Mouse (Mus musculus) forebrain, embryonic 14.5 days (tissue): ENCODE data around the gene Col15a1. TPM values are rescaled to one million over a fixed set of nuclear protein-coding genes. Genes with fewer than 3 reads are reported as not detected.

ENCODE experiments used
- ATAC-seq: fragments of 200-750 bp; cut with Nextera tagmentation; 2 replicates; pipeline ENCODE4 v1.8.0; 2017; ENCODE audit warnings: mild to moderate bottlenecking, moderate library complexity
- DNase-seq: peaks from one replicate; pipeline ENCODE4 v3.0.0-alpha.2; 2015; ENCODE audit warnings: low spot score
- H3K27ac ChIP-seq: fragments of 300-500 bp; sonication (generic); 2 replicates; pipeline ENCODE4 v1.5.1; 2014; ENCODE audit warnings: low read depth, mild to moderate bottlenecking, control low read depth, low read length, moderate library complexity
- H3K27me3 ChIP-seq: fragments of 300-500 bp; sonication (generic); replicated peaks from 2 replicates; pipeline ENCODE4 v1.6.1; 2014; ENCODE audit warnings: low read length, control low read depth, mixed read lengths; ENCODE audit not compliant: control insufficient read depth, insufficient read depth
- H3K36me3 ChIP-seq: fragments of 300-500 bp; sonication (generic); 2 replicates; pipeline ENCODE4 v1.6.1; 2014; ENCODE audit warnings: low read length, control low read depth; ENCODE audit not compliant: control insufficient read depth, insufficient read depth
- H3K4me1 ChIP-seq: fragments of 300-500 bp; sonication (generic); 2 replicates; pipeline ENCODE4 v1.6.1; 2014; ENCODE audit warnings: antibody characterized with exemption, low read length, control low read depth; ENCODE audit not compliant: control insufficient read depth, insufficient read depth
- H3K4me2 ChIP-seq: fragments of 300-500 bp; sonication (generic); 2 replicates; pipeline ENCODE4 v1.6.1; 2014; ENCODE audit warnings: mild to moderate bottlenecking, control low read depth, low read length
- H3K4me3 ChIP-seq: fragments of 300-500 bp; sonication (generic); 2 replicates; pipeline ENCODE4 v1.5.1; 2014; ENCODE audit warnings: low read depth, low read length, control low read depth
- H3K9ac ChIP-seq: fragments of 300-500 bp; sonication (generic); 2 replicates; pipeline ENCODE4 v1.6.1; 2014; ENCODE audit warnings: mild to moderate bottlenecking, low read length, control low read depth, moderate library complexity
- H3K9me3 ChIP-seq: fragments of 300-500 bp; sonication (generic); replicated peaks from 2 replicates; pipeline ENCODE4 v1.6.1; 2016; ENCODE audit warnings: low read length, control low read depth, mixed read lengths; ENCODE audit not compliant: control insufficient read depth
- WGBS: fragments of 180-500 bp; shearing (Covaris S2); extraction: QIAGEN DNeasy Blood & Tissue Kit; methylation state at CpG from one replicate; pipeline ENCODE4 v1.1.7; 2014; 5-methylcytosine and 5-hydroxymethylcytosine counted together
- polyA plus RNA-seq: library from polyadenylated mRNA; unstranded; fragments of >200 nt; fragmentation: Nextera tagmentation; extraction: Ambion mirVana; gene quantifications from 2 replicates; pipeline ENCODE4 v1.2.1, GENCODE M21; 2014

Gene Col15a1
- polyA plus RNA-seq, 1 experiment from 2014 or later = 1.9 TPM

- 1% methylated on average over 32 of the region's 32 CpGs for WGBS
These were observed 144.2 kb downstream of the Col15a1 start for GRCm38 (mm10) chr4:47352061-47352661.

GRCm38 (mm10) chr4:47352803-47353388 lies 144.9 kb downstream of the Col15a1 start, which contains the start of gene Tgfbr1:
Tgfbr1 (plus strand) TSS chr4:47353222.
- Histone ChIP-seq H3K9ac (peak within 1 kb of the TSS; percentile 93), H3K36me3 (no peaks in the 10 kb centered on the region), H3K4me3 (peak within 1 kb of the TSS; percentile 92), H3K4me1 (peaks cover 14% of the 10 kb centered on the region), H3K27me3 (no peaks in the 10 kb centered on the region), H3K27ac (peak within 1 kb of the TSS; percentile 91), H3K4me2 (peak within 1 kb of the TSS; percentile 93), H3K9me3 (no peaks in the 10 kb centered on the region)
- peak; percentile 99 for ATAC-seq
- WGBS = under 1% methylated on average over 62 of the region's 65 CpGs
- DNase-seq = peak; percentile 98

More at GRCm38 (mm10) chr4:47352061-47352661, 144.2 kb downstream of the Col15a1 start:
- Histone ChIP-seq H3K4me1 (peaks cover 14% of the 10 kb centered on the region), H3K4me3 (peak overlapping the region; percentile 92), H3K27ac (no peak overlapping the region), H3K36me3 (no peaks in the 10 kb centered on the region), H3K9ac (peak overlapping the region; percentile 65), H3K4me2 (peak overlapping the region; percentile 93), H3K9me3 (no peaks in the 10 kb centered on the region), H3K27me3 (no peaks in the 10 kb centered on the region)
- DNase-seq (peak; percentile 67), ATAC-seq (no peak; the same call in 1 of the 2 replicates)

- DNase-seq = peak; percentile 65
- WGBS = under 1% methylated on average over 63 of the region's 73 CpGs
These were observed 145.6 kb downstream of the Col15a1 start for GRCm38 (mm10) chr4:47353416-47354111.

GRCm38 (mm10) chr4:47354304-47354703 lies 146.3 kb downstream of the Col15a1 start:
- Histone ChIP-seq H3K4me3 (peak overlapping the region; percentile 92), H3K27me3 (no peaks in the 10 kb centered on the region), H3K4me2 (peak overlapping the region; percentile 93), H3K9ac (peak overlapping the region; percentile 93), H3K9me3 (no peaks in the 10 kb centered on the region), H3K27ac (no peak overlapping the region), H3K36me3 (no peaks in the 10 kb centered on the region), H3K4me1 (peaks cover 15% of the 10 kb centered on the region)
- 27% methylated on average over 3 of the region's 3 CpGs for WGBS
- ATAC-seq (no peak), DNase-seq (no peak)

More at GRCm38 (mm10) chr4:47353416-47354111, 145.6 kb downstream of the Col15a1 start:
- H3K4me2 ChIP-seq = peak overlapping the region; percentile 93
- H3K36me3 ChIP-seq = no peaks in the 10 kb centered on the region
- H3K27ac ChIP-seq = peak overlapping the region; percentile 91
- no peaks in the 10 kb centered on the region for H3K27me3 ChIP-seq
- ATAC-seq = peak; percentile 59
- H3K4me3 ChIP-seq = peak overlapping the region; percentile 92
- H3K4me1 ChIP-seq = peaks cover 16% of the 10 kb centered on the region
- no peaks in the 10 kb centered on the region for H3K9me3 ChIP-seq
- H3K9ac ChIP-seq = peak overlapping the region; percentile 93

- no peak overlapping the region for H3K4me2 ChIP-seq
- no peak overlapping the region for H3K9ac ChIP-seq
- no peak overlapping the region for H3K4me3 ChIP-seq
- 89% methylated on average over 2 of the region's 2 CpGs for WGBS
- no peaks in the 10 kb centered on the region for H3K27me3 ChIP-seq
- H3K9me3 ChIP-seq = no peaks in the 10 kb centered on the region
- H3K27ac ChIP-seq = no peak overlapping the region
- no peaks in the 10 kb centered on the region for H3K36me3 ChIP-seq
- ATAC-seq (no peak), DNase-seq (no peak)
- 0 out of 2 replicates have a peak, but pooled peaks cover 3% of the 10 kb centered on the region for H3K4me1 ChIP-seq
These were observed 154.7 kb downstream of the Col15a1 start for GRCm38 (mm10) chr4:47362662-47363061.

Other genes with a start within 250 kb of the Col15a1 start
- 1.7 and 3.5 TPM in 2 replicates for gene Gabbr2, start 216.3 kb upstream of the Col15a1 start, polyA plus RNA-seq
- gene Anks6, start 150.7 kb upstream of the Col15a1 start, polyA plus RNA-seq = 2.2 and 3.2 TPM in 2 replicates
- 0.62 and 1.3 TPM in 2 replicates for gene Galnt12, start 116.3 kb upstream of the Col15a1 start, polyA plus RNA-seq
- gene Tgfbr1, start 145.1 kb downstream of the Col15a1 start, polyA plus RNA-seq = 43.1 and 43.9 TPM in 2 replicates